Comparison of ENCODE assay signal across 27 mouse cellular contexts in genomic region chr17:66473205-66473604, GRCm38 (mm10). TPM values are rescaled to one million over a fixed set of nuclear protein-coding genes. Genes with fewer than 3 reads are reported as not detected.
"Had no signal": no experiment of that assay in that cellular context is flagged by ENCODE, and none has a peak within 500 bp of the region (broad histone marks: within the 10 kb centered on the region; RNA-seq: fewer than 3 reads in every experiment).

No protein-coding gene starts in this region.

- H3K4me2 ChIP-seq: heart, embryonic 11.5 days; heart, embryonic 13.5 days; heart, embryonic 15.5 days; hindbrain, embryonic 13.5 days; hindbrain, embryonic 15.5 days; kidney, embryonic 15.5 days; limb, embryonic 12.5 days; liver, embryonic 11.5 days; liver, embryonic 13.5 days had no signal

- DNase-seq: gastrocnemius, postnatal 14 days; gastrocnemius, postnatal 36 days; heart, adult 11 months; heart, adult 2 months; heart, postnatal 14 days; heart, postnatal 36 days; kidney, adult 11 months; kidney, adult 2 months; kidney, adult 9 months; kidney, postnatal 14 days; kidney, postnatal 36 days; liver; liver, embryonic 13.5 days had no signal

- H3K9ac ChIP-seq: heart, embryonic 13.5 days; heart, embryonic 15.5 days; hindbrain, embryonic 13.5 days; hindbrain, embryonic 15.5 days; kidney, embryonic 15.5 days; limb, embryonic 12.5 days; liver, embryonic 13.5 days had no signal

- H3K36me3 ChIP-seq: heart, embryonic 13.5 days; heart, embryonic 15.5 days; hindbrain, embryonic 13.5 days; hindbrain, embryonic 15.5 days; kidney, embryonic 15.5 days; limb, embryonic 10.5 days; limb, embryonic 12.5 days; liver, embryonic 13.5 days had no signal

- H3K4me1 ChIP-seq: heart, embryonic 15.5 days; hindbrain, embryonic 15.5 days; limb, embryonic 12.5 days; liver, embryonic 13.5 days had no signal

- H3K27ac ChIP-seq: heart, adult 2 months; heart, embryonic 13.5 days; heart, embryonic 15.5 days; hindbrain, embryonic 13.5 days; hindbrain, embryonic 15.5 days; hindbrain, postnatal 0 days; kidney, embryonic 15.5 days; kidney, postnatal 0 days; left cerebral cortex, adult 2 months; limb, embryonic 10.5 days; limb, embryonic 12.5 days; liver, embryonic 13.5 days had no signal

- ATAC-seq: hindbrain, postnatal 0 days; intestine, embryonic 16.5 days had no signal

- H3K9me3 ChIP-seq: heart, embryonic 15.5 days; limb, embryonic 10.5 days; liver, embryonic 13.5 days had no signal

- H3K27me3 ChIP-seq: heart, embryonic 13.5 days; hindbrain, embryonic 13.5 days; hindbrain, embryonic 15.5 days; limb, embryonic 12.5 days had no signal

- H3K4me3 ChIP-seq: heart, adult 2 months; heart, embryonic 13.5 days; heart, embryonic 15.5 days; hindbrain, embryonic 13.5 days; hindbrain, embryonic 15.5 days; kidney, embryonic 15.5 days; left cerebral cortex, adult 2 months; limb, embryonic 10.5 days; limb, embryonic 12.5 days; liver, embryonic 13.5 days had no signal

RNA-seq across cellular contexts. Expression of gene Mtcl1, which starts 23.7 kb away (rescaled TPM):
- total RNA-seq: hematopoietic stem cell, adult 5-6 weeks had no signal
